Comparison of ENCODE assay signal across 24 mouse cellular contexts in the genomic region with DNA sequence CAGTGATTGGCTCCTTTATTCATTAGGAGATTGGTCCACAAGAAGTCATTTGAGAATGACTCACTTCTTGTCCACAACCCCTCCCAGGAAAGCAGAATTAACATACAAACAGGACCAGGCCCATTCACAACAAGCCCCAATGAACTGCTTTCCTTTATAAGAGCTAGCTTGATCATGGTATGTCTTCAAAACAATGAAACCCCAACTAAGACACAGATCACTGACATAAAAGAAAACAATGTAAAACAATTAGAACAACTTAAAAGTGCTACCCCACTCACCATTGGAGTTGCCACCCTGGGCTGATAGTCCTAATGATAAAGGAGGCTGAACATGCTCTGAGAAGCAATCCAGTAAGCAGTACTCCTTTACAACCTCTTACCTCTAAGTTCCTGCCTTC. TPM values are rescaled to one million over a fixed set of nuclear protein-coding genes. Genes with fewer than 3 reads are reported as not detected.
"Had no signal": no experiment of that assay in that cellular context is flagged by ENCODE, and none has a peak within 500 bp of the region (broad histone marks: within the 10 kb centered on the region; RNA-seq: fewer than 3 reads in every experiment).

No protein-coding gene starts in this region.

- H3K4me3 ChIP-seq: lung, embryonic 15.5 days; megakaryocyte, embryonic 14.5 days; midbrain, embryonic 13.5 days; midbrain, embryonic 15.5 days; neural tube, embryonic 12.5 days had no signal

- H3K9ac ChIP-seq: liver, postnatal 0 days; lung, embryonic 15.5 days; midbrain, embryonic 13.5 days; midbrain, embryonic 15.5 days; neural tube, embryonic 12.5 days had no signal

- H3K27me3 ChIP-seq: lung, embryonic 15.5 days; megakaryocyte, embryonic 14.5 days; midbrain, embryonic 13.5 days; midbrain, embryonic 15.5 days; neural tube, embryonic 12.5 days had no signal

- ATAC-seq: liver, postnatal 0 days; lung, postnatal 0 days; midbrain, embryonic 13.5 days; midbrain, embryonic 15.5 days had no signal

- H3K4me2 ChIP-seq: lung, embryonic 15.5 days; midbrain, embryonic 11.5 days; midbrain, embryonic 13.5 days; midbrain, embryonic 15.5 days; neural tube, embryonic 12.5 days had no signal

- H3K4me1 ChIP-seq: lung, embryonic 15.5 days; megakaryocyte, embryonic 14.5 days; midbrain, embryonic 13.5 days; midbrain, embryonic 15.5 days; neural tube, embryonic 12.5 days had no signal

- H3K27ac ChIP-seq: lung, embryonic 15.5 days; macrophage; midbrain, embryonic 13.5 days; midbrain, embryonic 15.5 days; neural tube, embryonic 12.5 days had no signal

- DNase-seq: liver, postnatal 0 days; lung, adult 2 months; lung, postnatal 14 days; lung, postnatal 36 days; right cerebral cortex, postnatal 25 days; right cerebral cortex, postnatal 4 days; spleen, adult 18-20 months; thymus, adult 18-20 months; thymus, postnatal 14 days; thymus, postnatal 36 days had no signal

RNA-seq across cellular contexts. Expression of a gene that starts 38.1 kb away (rescaled TPM):
- polyA plus RNA-seq: liver, postnatal 0 days; lung, adult 2 months; lung, embryonic 15.5 days; lung, postnatal 0 days; macrophage; midbrain, embryonic 11.5 days; midbrain, embryonic 13.5 days; midbrain, embryonic 15.5 days; midbrain, postnatal 0 days; neural tube, embryonic 12.5 days; neural tube, embryonic 14.5 days; small intestine, adult 2 months; stomach, embryonic 14.5 days; stomach, embryonic 16.5 days; thymus, postnatal 0 days had no signal
